Mouse (Mus musculus): ENCODE measurements around the gene Dbp. TPM values are rescaled to one million over a fixed set of nuclear protein-coding genes. Genes with fewer than 3 reads are reported as not detected.

Dbp gene
- 21.1 and 24.4 TPM in 2 replicates for total RNA-seq (2012; rRNA removed)
- polyA plus RNA-seq (2012; ENCODE audit: insufficient read depth in 1 of 2, insufficient read length in 2 of 2, low read depth in 1 of 2, low replicate concordance in 2 of 2, missing spikeins in 1 of 2): 10 to 100 TPM in 1 of 2 experiments, not detected in 1; 22.5 TPM

DNA sequence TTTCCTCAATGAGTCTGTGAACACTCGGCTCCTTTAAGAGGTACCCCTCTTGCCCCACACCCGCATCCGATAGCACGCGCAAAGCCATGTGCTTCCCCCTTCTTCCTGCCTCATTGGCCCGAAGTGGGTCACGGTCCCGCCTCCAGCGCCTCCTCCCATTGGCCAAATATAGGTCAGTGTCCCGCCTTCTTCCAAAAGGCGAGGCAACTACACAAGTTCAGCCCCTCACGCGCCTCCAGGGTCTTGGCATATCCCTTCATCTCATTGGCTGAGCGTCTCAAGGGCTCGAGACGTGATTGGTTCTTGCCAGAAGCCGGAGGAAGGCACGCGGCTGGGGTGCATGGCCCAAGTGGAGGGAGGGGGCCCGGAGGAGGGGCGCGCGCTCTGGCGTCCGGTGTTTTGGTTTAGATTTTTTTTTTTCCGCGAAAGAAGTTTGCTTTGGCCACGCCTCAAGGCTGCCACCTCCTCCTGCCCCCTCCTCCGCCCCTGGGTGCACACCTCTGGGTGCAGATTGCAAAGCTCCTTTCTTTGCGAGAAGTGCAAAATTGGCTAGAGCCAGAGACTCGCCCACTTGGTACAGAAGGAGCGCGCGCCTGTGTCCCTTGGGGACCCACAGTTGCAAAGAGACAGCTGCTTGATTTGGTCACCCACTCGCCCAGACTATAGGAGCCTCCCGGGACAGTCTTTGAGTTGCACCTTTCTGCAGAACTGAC is at the start of gene Dbp:
Dbp (plus strand) TSS at position 359 of the 713 bp plus-strand sequence.
- Histone ChIP-seq H3K4me1 (ENCODE audit: control insufficient read depth in 1 of 2, insufficient read depth in 2 of 2, low read length in 2 of 2) (peaks cover 0 to 18% of the 10 kb centered on the region in 2 experiments; a peak in 2 of 4 replicates), H3K9me3 (replicated peaks; ENCODE audit: insufficient read depth, low read length) (no peaks in the 10 kb centered on the region)
- no peak for TF ChIP-seq CHD1 (IDR thresholded peaks at IDR 0.05; ENCODE audit: low read depth, low read length)
- TF ChIP-seq ZMIZ1 (IDR thresholded peaks at IDR 0.05; ENCODE audit: low read depth, low read length): 0 out of 2 replicates have a peak, but pooled peaks have one; percentile 21
- TF ChIP-seq NELFE (IDR thresholded peaks at IDR 0.05; ENCODE audit: low read depth, low read length): peak; percentile 21; the same call in 1 of the 2 replicates
- TF ChIP-seq CHD2 (IDR thresholded peaks at IDR 0.05; ENCODE audit: low read length): peak; percentile 73
- no peak for TF ChIP-seq POLR2AphosphoS2 (IDR thresholded peaks at IDR 0.05; ENCODE audit: low read length)
- TF ChIP-seq RAD21 (IDR thresholded peaks at IDR 0.05; ENCODE audit: low read depth, low read length): no peak
- no peak for TF ChIP-seq ZC3H11A (IDR thresholded peaks at IDR 0.05; ENCODE audit: low read depth, low read length)
- TF ChIP-seq MAX (IDR thresholded peaks at IDR 0.05; ENCODE audit: low read length): peak; percentile 98
- TF ChIP-seq USF1 (IDR thresholded peaks at IDR 0.05; ENCODE audit: low read depth, low read length): peak; percentile 87
- TF ChIP-seq MAFK (IDR thresholded peaks at IDR 0.05; ENCODE audit: borderline replicate concordance, low read depth, low read length): no peak
- TF ChIP-seq RCOR1 (IDR thresholded peaks at IDR 0.05; ENCODE audit: low read depth, low read length): no peak
- TF ChIP-seq TAL1 (IDR thresholded peaks at IDR 0.05; ENCODE audit: low read length): no peak
- no peak for TF ChIP-seq MEF2A (IDR thresholded peaks at IDR 0.05; ENCODE audit: extremely low read depth, insufficient replicate concordance, low read depth, low read length, poor library complexity, severe bottlenecking)
- TF ChIP-seq POLR2A (IDR thresholded peaks at IDR 0.05; ENCODE audit: control insufficient read depth in 1 of 2, insufficient read depth in 1 of 2, low read depth in 1 of 2, low read length in 2 of 2, poor library complexity in 1 of 2): no peak
- TF ChIP-seq SIN3A (IDR thresholded peaks at IDR 0.05; ENCODE audit: low read length): peak; percentile 97
- TF ChIP-seq ZNF384 (IDR thresholded peaks at IDR 0.05; ENCODE audit: low read depth, low read length): peak; percentile 94
- TF ChIP-seq BHLHE40 (IDR thresholded peaks at IDR 0.05; ENCODE audit: borderline replicate concordance, low read depth, low read length): peak; percentile 83
- TF ChIP-seq ZKSCAN1 (IDR thresholded peaks at IDR 0.05; ENCODE audit: low read depth, low read length): no peak
- TF ChIP-seq TBP (IDR thresholded peaks at IDR 0.05; ENCODE audit: low read depth, low read length): no peak
- peak; percentile 98 for TF ChIP-seq MYC (IDR thresholded peaks at IDR 0.05; ENCODE audit: low read depth, low read length)
- no peak for TF ChIP-seq UBTF (IDR thresholded peaks at IDR 0.05; ENCODE audit: borderline replicate concordance, insufficient read depth, low read depth, low read length)
- TF ChIP-seq POLR2AphosphoS5 (IDR thresholded peaks at IDR 0.05; ENCODE audit: borderline replicate concordance, low read depth, low read length): no peak
- 0 out of 2 replicates have a peak, but pooled peaks have one; percentile 18 for TF ChIP-seq TCF12 (IDR thresholded peaks at IDR 0.05; ENCODE audit: low read depth, low read length)
- peak; percentile 81 for TF ChIP-seq HCFC1 (IDR thresholded peaks at IDR 0.05; ENCODE audit: low read depth, low read length)
- peak; percentile 98 for TF ChIP-seq MAZ (IDR thresholded peaks at IDR 0.05; ENCODE audit: low read depth, low read length)
- peak; percentile 77; the same call in 1 of the 2 replicates for TF ChIP-seq E2F4 (IDR thresholded peaks at IDR 0.05; ENCODE audit: borderline replicate concordance, low read depth, low read length)
- TF ChIP-seq ETS1 (IDR thresholded peaks at IDR 0.05; ENCODE audit: low read depth, low read length): peak; percentile 57
- no peak for TF ChIP-seq JUND (IDR thresholded peaks at IDR 0.05; ENCODE audit: low read depth, low read length)
- peak; percentile 42; the same call in 1 of the 2 replicates for TF ChIP-seq NRF1 (IDR thresholded peaks at IDR 0.05; ENCODE audit: insufficient read depth, low read depth, low read length, poor library complexity, severe bottlenecking)
- TF ChIP-seq KAT2A (conservative IDR thresholded peaks at IDR 0.05; ENCODE audit: low read depth, low read length): peak; percentile 57
- no peak for TF ChIP-seq GABPA (IDR thresholded peaks at IDR 0.05; ENCODE audit: low read depth, low read length)
- TF ChIP-seq SMC3 (IDR thresholded peaks at IDR 0.05; ENCODE audit: low read depth, low read length): no peak
- TF ChIP-seq MXI1 (IDR thresholded peaks at IDR 0.05; ENCODE audit: low read depth, low read length): peak; percentile 94
- TF ChIP-seq ELF1 (IDR thresholded peaks at IDR 0.05; ENCODE audit: low read depth, low read length): no peak; the same call in 1 of the 2 replicates
- no peak for TF ChIP-seq MYB (IDR thresholded peaks at IDR 0.05; ENCODE audit: low read depth, low read length)

More for the DNA sequence above, at the start of gene Dbp:
- peak within 1 kb of the TSS; percentile 82 for H3K27ac ChIP-seq (ENCODE audit: control insufficient read depth, low read depth, low read length)
- H3K36me3 ChIP-seq (ENCODE audit: control insufficient read depth in 1 of 2, insufficient read depth in 2 of 2, low read length in 2 of 2): peaks cover 0 to 5% of the 10 kb centered on the region in 2 experiments; a peak in 2 of 4 replicates
- H3K27me3 ChIP-seq (ENCODE audit: control insufficient read depth in 1 of 2, insufficient read depth in 2 of 2, low read length in 2 of 2): peaks cover 0 to under 1% of the 10 kb centered on the region in 2 experiments; a peak in 1 of 4 replicates
- peaks cover 7% of the 10 kb centered on the region for H3K79me2 ChIP-seq (ENCODE audit: control insufficient read depth, insufficient read depth, low read length, poor library complexity)
- peak within 1 kb of the TSS; percentile 98 for H3K9ac ChIP-seq (ENCODE audit: control insufficient read depth, low read depth, low read length, poor library complexity, severe bottlenecking)
- peak; percentile 99 for DNase-seq (ENCODE audit: low read depth, low spot score)
- H3K4me3 ChIP-seq (ENCODE audit: control insufficient read depth in 1 of 2, insufficient read depth in 1 of 2, low read depth in 2 of 2, low read length in 2 of 2): peak within 1 kb of the TSS; percentile 82 to 85
